Mouse (Mus musculus): ENCODE results near the gene Olfr904.

DNA sequence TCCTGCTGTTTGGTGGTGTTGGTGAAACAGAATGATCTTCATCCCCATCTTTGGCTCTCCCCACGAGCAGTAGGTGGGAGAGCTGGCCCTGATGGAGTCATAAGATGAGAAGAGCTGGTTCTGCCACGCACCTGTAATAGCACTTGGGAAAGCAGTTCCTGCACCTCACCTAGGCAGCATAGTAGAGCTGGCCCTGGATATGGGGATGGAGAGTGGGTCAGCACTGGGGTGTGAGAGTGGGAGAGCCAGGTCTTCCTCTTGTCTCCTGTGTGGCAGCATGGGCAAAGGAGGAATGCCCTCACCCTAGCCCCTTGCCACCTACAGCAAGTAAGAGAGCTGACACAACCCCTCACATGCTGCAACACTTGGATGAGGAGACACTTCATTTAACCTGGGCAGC is 49.4 kb downstream of the Olfr904 start:
- TF ChIP-seq POLR2A (IDR thresholded peaks at IDR 0.05; ENCODE audit: extremely low read depth, insufficient read depth, low read length) (no peak), CTCF (IDR thresholded peaks at IDR 0.05; ENCODE audit: low read depth, low read length) (no peak)

Measured in liver, adult 2 months (tissue).